Comparison of ENCODE assay signal across 13 mouse cellular contexts in the genomic region with DNA sequence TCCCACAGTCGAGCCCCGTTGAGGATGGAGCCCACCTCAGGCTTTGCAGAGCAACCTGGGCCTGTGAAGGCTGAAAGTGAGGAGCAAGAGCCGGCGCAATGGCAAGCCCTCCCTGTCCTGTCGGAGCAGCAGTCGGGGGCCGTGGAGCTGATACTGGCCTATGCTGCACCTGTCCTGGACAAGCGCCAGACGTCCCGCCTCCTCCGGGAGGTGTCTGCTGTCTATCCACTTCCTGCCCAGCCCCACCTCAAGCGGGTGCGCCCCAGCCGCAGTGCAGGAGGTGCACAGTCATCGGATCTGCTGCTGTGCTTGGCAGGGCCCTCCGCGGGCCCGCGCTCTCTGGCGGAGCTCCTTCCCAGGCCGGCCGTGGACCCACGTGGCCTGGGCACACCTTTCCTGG. TPM values are rescaled to one million over a fixed set of nuclear protein-coding genes. Genes with fewer than 3 reads are reported as not detected.
DNase-seq lines count a peak whose midpoint lies in the region; TF ChIP-seq lines count a peak whose summit lies in the region.
"Had no signal": no experiment of that assay in that cellular context is flagged by ENCODE, and none has a peak within 500 bp of the region (broad histone marks: within the 10 kb centered on the region; RNA-seq: fewer than 3 reads in every experiment).

No protein-coding gene starts in this region.

- no peak overlapping the region for H3K4me3 ChIP-seq in gastrocnemius, adult 2 months

- intact Hi-C loops in gastrocnemius, adult 2 months (cut with DNase I), result no loop called here

- peak; percentile 46 for DNase-seq in gastrocnemius, adult 2 months
- no peak for DNase-seq in gastrocnemius, adult 18-20 months (ENCODE audit: low spot score)
- DNase-seq in CD4-positive helper T cell, adult 2 months (ENCODE audit: low read depth, low spot score), result peak; percentile 85
- DNase-seq in R1 (ENCODE audit: low read depth, low spot score), result peak; percentile 81
- peak; percentile 78 for DNase-seq in naive thymus-derived CD4-positive, alpha-beta T cell, adult 2 months (ENCODE audit: low read depth)
- no peak for DNase-seq in lung, postnatal 25 days (ENCODE audit: low spot score)
- no peak for DNase-seq in retina, postnatal 1 day
- no peak for DNase-seq in layer of hippocampus, adult 9-10 months (ENCODE audit: low spot score)
- DNase-seq: B cell, adult 2 months; heart, postnatal 14 days; right cerebral cortex, postnatal 4 days had no signal

- TF ChIP-seq CTCF in gastrocnemius, adult 2 months (IDR thresholded peaks at IDR 0.05), result no peak

- H3K27ac ChIP-seq in gastrocnemius, adult 2 months, result no peak overlapping the region
- H3K27ac ChIP-seq: macrophage had no signal

RNA-seq across cellular contexts. Expression of a gene that starts 0.5 kb away (rescaled TPM):
- under 1 TPM; 0.28 to 0.38 TPM for total RNA-seq in gastrocnemius, adult 2 months (2021)
- under 1 TPM; 0.14 to 0.26 TPM for total RNA-seq in gastrocnemius, adult 18-20 months (2021)

RNA-seq across cellular contexts. Expression of a gene that starts 3.6 kb away (rescaled TPM):
- total RNA-seq in gastrocnemius, adult 2 months (2021), result under 1 TPM; 0.48 to 0.89 TPM
- under 1 TPM in 1 of 2 experiments, not detected in 1; 0.69 TPM for total RNA-seq in gastrocnemius, adult 18-20 months (2021)
- total RNA-seq: monocyte, adult 5-6 weeks had no signal

RNA-seq across cellular contexts. Expression of a gene that starts 3.6 kb away (rescaled TPM):
- total RNA-seq in gastrocnemius, adult 2 months (2021), result 10 to 100 TPM; 17.0 to 17.5 TPM
- 10 to 100 TPM; 19.0 to 20.1 TPM for total RNA-seq in gastrocnemius, adult 18-20 months (2021)

RNA-seq across cellular contexts. Expression of a gene that starts 16.2 kb away (rescaled TPM):
- 10 to 100 TPM; 60.6 to 61.7 TPM for total RNA-seq in gastrocnemius, adult 2 months (2021)
- 10 to 100 TPM; 62.4 to 64.3 TPM for total RNA-seq in gastrocnemius, adult 18-20 months (2021)

RNA-seq across cellular contexts. Expression of a gene that starts 16.3 kb away (rescaled TPM):
- 100 to 1,000 TPM; 101 to 105 TPM for total RNA-seq in gastrocnemius, adult 2 months (2021)
- total RNA-seq in gastrocnemius, adult 18-20 months (2021), result 100 to 1,000 TPM in 1 of 2 experiments, 10 to 100 TPM in 1; 97.2 to 128 TPM

Comparison
In these comparisons a context has a peak if more than half of its experiments do, and no peak if none do; other contexts are left out.
1. DNase-seq: peak in gastrocnemius, adult 2 months (single experiment), CD4-positive helper T cell, adult 2 months (single experiment), R1 (single experiment) and naive thymus-derived CD4-positive, alpha-beta T cell, adult 2 months (single experiment); none in gastrocnemius, adult 18-20 months (single experiment), lung, postnatal 25 days (single experiment), retina, postnatal 1 day (single experiment) and layer of hippocampus, adult 9-10 months (single experiment).